Mouse (Mus musculus) kidney, embryonic 14.5 days (tissue): ENCODE measurements around the gene Synm. TPM values are rescaled to one million over a fixed set of nuclear protein-coding genes. Genes with fewer than 3 reads are reported as not detected.

Experiments
- ATAC-seq: fragments of 200-750 bp; cut with Nextera tagmentation; 2 replicates; pipeline ENCODE4 v1.8.0; 2017; ENCODE audit warnings: moderate number of reproducible peaks, mild to moderate bottlenecking, moderate TSS enrichment, moderate library complexity; ENCODE audit not compliant: low FRiP score, low TSS enrichment
- H3K27ac ChIP-seq: fragments of 300-500 bp; sonication (generic); 2 replicates; pipeline ENCODE4 v1.5.1; 2014; ENCODE audit warnings: low read depth, mild to moderate bottlenecking, low read length, moderate library complexity, mixed read lengths
- H3K27me3 ChIP-seq: fragments of 300-500 bp; sonication (generic); 2 replicates; pipeline ENCODE4 v1.6.1; 2014; ENCODE audit warnings: mild to moderate bottlenecking, low read length; ENCODE audit not compliant: control insufficient read depth, insufficient read depth
- H3K36me3 ChIP-seq: fragments of 300-500 bp; sonication (generic); 2 replicates; pipeline ENCODE4 v1.6.1; 2014; ENCODE audit warnings: low read length, mixed read lengths; ENCODE audit not compliant: control insufficient read depth, insufficient read depth
- H3K4me1 ChIP-seq: fragments of 300-500 bp; sonication (generic); 2 replicates; pipeline ENCODE4 v1.6.1; 2014; ENCODE audit warnings: low read length, mixed read lengths; ENCODE audit not compliant: control insufficient read depth, insufficient read depth
- H3K4me2 ChIP-seq: fragments of 300-500 bp; sonication (generic); replicated peaks from 2 replicates; pipeline ENCODE4 v1.6.1; 2014; ENCODE audit warnings: low read depth, mild to moderate bottlenecking, low read length
- H3K4me3 ChIP-seq: fragments of 300-500 bp; sonication (generic); 2 replicates; pipeline ENCODE4 v1.5.1; 2014; ENCODE audit warnings: mild to moderate bottlenecking, low read length
- H3K9ac ChIP-seq: fragments of 300-500 bp; sonication (generic); 2 replicates; pipeline ENCODE4 v1.6.1; 2014; ENCODE audit warnings: low read depth, mild to moderate bottlenecking, low read length, moderate library complexity
- H3K9me3 ChIP-seq: fragments of 300-500 bp; sonication (generic); 2 replicates; pipeline ENCODE4 v1.6.1; 2016; ENCODE audit warnings: low read length; ENCODE audit not compliant: control insufficient read depth
- WGBS: fragments of 180-500 bp; shearing (Covaris S2); extraction: QIAGEN DNeasy Blood & Tissue Kit; methylation state at CpG from one replicate; pipeline ENCODE4 v1.1.7; 2014; 5-methylcytosine and 5-hydroxymethylcytosine counted together
- polyA plus RNA-seq: library from polyadenylated mRNA; unstranded; fragments of >200 nt; fragmentation: Nextera tagmentation; extraction: Ambion mirVana; gene quantifications from 2 replicates; pipeline ENCODE4 v1.2.1, GENCODE M21; 2014

Synm gene
- polyA plus RNA-seq, 1 experiment from 2014 or later, result 1.3 TPM

DNA sequence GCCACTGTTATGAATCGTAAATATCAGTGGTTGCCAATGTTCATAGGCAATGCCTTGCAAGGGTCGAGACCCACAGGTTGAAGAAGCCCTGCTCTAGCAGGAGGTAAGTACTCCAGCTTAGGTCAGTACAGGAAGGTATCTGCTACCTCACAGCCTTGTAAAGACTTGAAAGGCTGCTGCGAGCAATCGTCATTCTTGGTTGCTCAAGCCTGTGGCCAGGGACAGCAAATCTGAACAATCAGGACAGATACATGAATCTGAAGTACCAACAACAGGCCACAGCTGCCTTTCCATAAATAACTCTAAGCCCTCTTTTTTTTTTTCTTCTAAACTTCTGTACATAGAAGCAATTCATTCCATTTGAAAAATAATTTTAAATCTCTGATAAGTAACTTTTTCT is 27.3 kb downstream of the Synm start:
- H3K9ac ChIP-seq, result no peak overlapping the region
- ATAC-seq, result no peak
- H3K27ac ChIP-seq, result no peak overlapping the region
- H3K9me3 ChIP-seq, result no peaks in the 10 kb centered on the region
- H3K4me2 ChIP-seq, result no peak overlapping the region
- no peaks in the 10 kb centered on the region for H3K27me3 ChIP-seq
- peaks cover 6% of the 10 kb centered on the region for H3K36me3 ChIP-seq
- 56% methylated on average over 4 of the region's 4 CpGs for WGBS
- H3K4me3 ChIP-seq, result no peak overlapping the region
- peaks cover 17% of the 10 kb centered on the region; the same call in 1 of the 2 replicates for H3K4me1 ChIP-seq

DNA sequence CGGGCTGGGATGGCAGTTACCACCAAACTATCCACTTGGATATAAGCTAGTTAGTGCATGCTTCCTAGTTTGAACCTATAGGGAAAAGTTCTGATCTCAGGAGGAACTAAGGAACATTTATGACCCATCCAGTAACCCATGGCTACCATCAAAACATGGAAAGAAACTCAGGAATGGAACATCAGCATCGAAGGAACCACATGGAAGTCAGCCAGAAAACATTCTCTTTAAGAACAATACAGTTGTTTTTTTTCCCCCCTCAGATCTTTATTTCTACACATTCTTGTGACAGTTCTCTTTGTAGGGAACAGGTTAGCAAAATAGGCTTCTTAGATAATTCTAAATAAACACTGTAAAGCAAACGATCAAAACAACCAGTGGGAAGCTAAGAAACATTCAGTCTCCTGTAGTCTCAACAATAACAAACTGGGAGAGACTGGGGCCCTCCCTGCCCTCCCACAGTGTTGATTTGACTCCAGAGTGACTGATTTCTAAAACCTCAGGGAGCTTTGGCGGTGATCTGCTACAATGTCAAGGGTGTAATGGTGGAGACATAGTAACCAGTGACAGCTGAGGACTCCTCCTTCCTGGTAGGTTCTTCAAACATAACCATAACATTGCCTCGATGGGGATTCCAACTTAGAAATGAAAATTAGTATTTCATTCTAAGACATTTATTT is 29.0 kb downstream of the Synm start:
- Histone ChIP-seq H3K4me1 (peaks cover 11% of the 10 kb centered on the region; the same call in 1 of the 2 replicates), H3K27ac (no peak overlapping the region), H3K9ac (no peak overlapping the region), H3K27me3 (no peaks in the 10 kb centered on the region), H3K36me3 (peaks cover 21% of the 10 kb centered on the region), H3K4me2 (no peak overlapping the region), H3K9me3 (no peaks in the 10 kb centered on the region), H3K4me3 (no peak overlapping the region)
- no peak for ATAC-seq
- 47% methylated on average over 5 of the region's 5 CpGs for WGBS

DNA sequence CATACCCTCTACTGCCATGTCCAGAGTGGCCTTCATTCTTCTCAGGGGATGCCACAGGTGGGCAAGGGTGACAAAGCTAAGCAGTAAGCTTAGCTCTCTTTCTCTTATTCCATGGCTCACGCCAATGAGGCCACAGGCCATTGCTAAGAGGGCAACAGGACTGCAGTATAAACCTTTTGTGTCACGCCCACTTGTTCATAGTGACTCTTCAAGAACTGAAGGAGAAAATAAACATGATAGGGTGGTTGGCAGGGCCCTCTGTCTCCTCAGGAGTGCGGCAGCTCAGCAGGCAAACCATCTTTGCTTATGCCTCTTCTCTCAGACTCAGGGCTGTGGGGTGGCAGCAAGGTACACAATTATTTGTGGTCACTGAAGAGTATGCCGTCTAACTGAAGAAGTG is 30.7 kb downstream of the Synm start:
- peaks cover 23% of the 10 kb centered on the region for H3K36me3 ChIP-seq
- ATAC-seq, result no peak
- H3K4me3 ChIP-seq, result no peak overlapping the region
- WGBS, result 96% methylated on average over 4 of the region's 4 CpGs
- no peaks in the 10 kb centered on the region for H3K9me3 ChIP-seq
- H3K27me3 ChIP-seq, result no peaks in the 10 kb centered on the region
- H3K9ac ChIP-seq, result no peak overlapping the region
- H3K4me2 ChIP-seq, result no peak overlapping the region
- no peak overlapping the region for H3K27ac ChIP-seq
- peaks cover 11% of the 10 kb centered on the region; the same call in 1 of the 2 replicates for H3K4me1 ChIP-seq

DNA sequence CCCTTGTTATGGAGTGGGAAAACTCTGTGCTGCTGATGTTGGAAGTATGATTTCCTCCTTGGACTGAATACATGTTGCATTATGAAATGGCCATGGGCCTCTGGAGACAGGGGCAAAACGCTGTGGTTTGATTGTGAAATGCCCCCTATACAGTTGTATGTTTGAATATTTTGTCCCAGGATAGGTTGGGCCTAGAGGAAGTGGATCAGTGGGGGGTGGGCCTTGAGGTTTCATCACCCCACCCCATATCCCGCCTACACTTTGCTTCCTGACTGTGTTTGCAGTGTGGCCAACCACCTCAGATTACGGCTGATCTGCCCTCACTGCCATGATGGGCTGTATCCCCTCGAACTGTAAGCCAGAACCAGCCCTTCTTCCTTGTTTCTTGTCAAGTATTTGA is 31.3 kb downstream of the Synm start:
- H3K36me3 ChIP-seq, result peaks cover 23% of the 10 kb centered on the region
- 94% methylated on average over 4 of the region's 4 CpGs for WGBS

DNA sequence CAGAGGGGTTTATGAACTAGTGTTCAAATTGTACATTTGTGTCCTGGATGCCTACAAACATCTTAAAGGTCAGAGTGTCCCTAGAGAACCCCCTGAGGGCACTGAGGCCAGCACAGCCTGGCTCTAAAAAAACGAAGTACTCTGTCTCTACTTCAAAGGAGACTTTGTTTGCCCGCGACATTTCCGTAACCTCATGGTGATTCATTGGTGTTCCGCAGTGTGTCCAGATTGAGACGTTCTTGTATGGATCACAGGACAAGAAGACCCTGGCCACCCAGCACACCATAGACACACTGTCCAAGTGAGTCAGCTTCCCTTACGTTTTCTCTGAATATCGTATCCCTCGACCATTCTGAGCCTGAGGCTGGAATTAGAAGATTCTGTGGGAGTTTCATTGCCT is 34.5 kb downstream of the Synm start:
- peaks cover 6% of the 10 kb centered on the region; the same call in 1 of the 2 replicates for H3K4me1 ChIP-seq
- no peaks in the 10 kb centered on the region for H3K9me3 ChIP-seq
- H3K36me3 ChIP-seq, result peaks cover 26% of the 10 kb centered on the region
- H3K4me2 ChIP-seq, result no peak overlapping the region
- no peaks in the 10 kb centered on the region for H3K27me3 ChIP-seq
- no peak overlapping the region for H3K27ac ChIP-seq
- no peak overlapping the region for H3K4me3 ChIP-seq
- no peak for ATAC-seq
- 48% methylated on average over 9 of the region's 9 CpGs for WGBS
- no peak overlapping the region for H3K9ac ChIP-seq

More for the DNA sequence above, 31.3 kb downstream of the Synm start:
- peaks cover 11% of the 10 kb centered on the region; the same call in 1 of the 2 replicates for H3K4me1 ChIP-seq
- H3K9ac ChIP-seq, result no peak overlapping the region
- no peak overlapping the region for H3K4me3 ChIP-seq
- no peak overlapping the region for H3K4me2 ChIP-seq
- H3K9me3 ChIP-seq, result no peaks in the 10 kb centered on the region
- no peak overlapping the region for H3K27ac ChIP-seq
- H3K27me3 ChIP-seq, result no peaks in the 10 kb centered on the region
- ATAC-seq, result no peak

DNA sequence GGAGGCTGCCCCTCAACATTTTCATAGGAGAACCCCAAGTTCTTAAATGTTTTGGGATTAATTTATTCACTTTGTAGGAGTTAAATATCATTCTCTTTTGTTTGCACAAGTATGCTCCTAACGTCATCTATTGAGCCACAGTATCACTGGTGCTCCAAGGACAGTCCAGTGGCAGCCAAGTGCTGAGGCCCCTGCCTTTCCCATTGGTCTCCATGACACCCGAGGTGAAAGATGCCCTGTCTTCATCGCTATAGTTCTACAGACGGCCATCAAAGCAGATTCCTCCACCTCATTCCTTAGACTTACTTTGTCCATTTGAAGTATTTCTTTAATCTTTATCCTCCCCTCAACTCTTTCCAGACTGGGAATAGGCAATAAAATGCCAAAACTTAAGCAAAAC is 35.0 kb downstream of the Synm start:
- no peak overlapping the region for H3K4me3 ChIP-seq
- H3K4me1 ChIP-seq, result 0 out of 2 replicates have a peak, but pooled peaks cover 3% of the 10 kb centered on the region
- H3K36me3 ChIP-seq, result peaks cover 28% of the 10 kb centered on the region
- H3K4me2 ChIP-seq, result no peak overlapping the region
- H3K9ac ChIP-seq, result no peak overlapping the region
- ATAC-seq, result no peak
- no peaks in the 10 kb centered on the region for H3K27me3 ChIP-seq
- H3K27ac ChIP-seq, result no peak overlapping the region
- WGBS, result 59% methylated on average over 4 of the region's 4 CpGs
- H3K9me3 ChIP-seq, result no peaks in the 10 kb centered on the region

DNA sequence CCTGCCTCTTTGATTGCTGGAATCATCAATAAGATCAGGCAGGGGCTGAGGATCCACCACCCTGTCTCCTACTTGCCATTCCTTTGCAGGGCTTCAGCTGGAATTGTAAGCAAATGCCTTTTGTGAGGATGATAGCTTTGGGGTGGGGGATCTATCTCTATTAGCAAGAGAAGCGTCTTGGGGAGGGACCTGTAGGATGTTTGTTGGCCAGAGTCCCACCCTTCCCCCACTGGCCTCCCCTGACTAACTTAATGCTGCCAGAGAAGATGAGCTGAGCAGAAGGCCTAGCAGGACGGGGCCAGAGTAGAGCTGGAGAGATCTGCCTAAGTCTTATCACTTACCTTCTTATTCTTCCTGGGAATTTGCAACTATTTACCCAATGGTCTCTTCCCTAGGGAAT is 37.4 kb downstream of the Synm start:
- Histone ChIP-seq H3K27me3 (no peaks in the 10 kb centered on the region), H3K27ac (no peak overlapping the region), H3K36me3 (peaks cover 24% of the 10 kb centered on the region), H3K4me2 (no peak overlapping the region), H3K9ac (no peak overlapping the region), H3K4me3 (no peak overlapping the region), H3K4me1 (no peaks in the 10 kb centered on the region), H3K9me3 (no peaks in the 10 kb centered on the region)
- 51% methylated on average over 2 of the region's 2 CpGs for WGBS
- ATAC-seq, result no peak

DNA sequence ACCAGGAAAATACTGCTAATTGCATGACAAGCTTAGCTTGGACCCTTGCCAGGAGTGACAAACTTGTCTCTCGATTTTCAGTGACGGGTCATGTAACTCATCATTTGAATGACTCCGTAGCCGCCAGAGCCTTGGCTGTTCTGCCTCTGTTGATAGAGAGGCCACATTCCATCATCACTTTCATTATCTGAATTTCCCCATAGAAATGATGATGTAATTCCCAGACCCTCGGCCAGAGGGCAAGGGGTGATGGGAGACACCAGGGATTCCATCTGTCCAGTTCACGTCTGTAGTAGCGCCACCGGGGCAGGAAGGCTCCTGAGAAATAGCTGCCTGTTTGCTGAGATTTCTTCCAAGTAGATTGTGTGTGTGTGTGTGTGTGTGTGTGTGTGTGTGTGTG is 40.7 kb downstream of the Synm start:
- no peaks in the 10 kb centered on the region for H3K27me3 ChIP-seq
- no peak overlapping the region for H3K4me2 ChIP-seq
- no peaks in the 10 kb centered on the region for H3K9me3 ChIP-seq
- WGBS, result 73% methylated on average over 8 of the region's 8 CpGs
- H3K4me3 ChIP-seq, result no peak overlapping the region
- no peak for ATAC-seq
- no peak overlapping the region for H3K9ac ChIP-seq
- peaks cover 11% of the 10 kb centered on the region; the same call in 1 of the 2 replicates for H3K36me3 ChIP-seq
- no peaks in the 10 kb centered on the region for H3K4me1 ChIP-seq
- H3K27ac ChIP-seq, result no peak overlapping the region

DNA sequence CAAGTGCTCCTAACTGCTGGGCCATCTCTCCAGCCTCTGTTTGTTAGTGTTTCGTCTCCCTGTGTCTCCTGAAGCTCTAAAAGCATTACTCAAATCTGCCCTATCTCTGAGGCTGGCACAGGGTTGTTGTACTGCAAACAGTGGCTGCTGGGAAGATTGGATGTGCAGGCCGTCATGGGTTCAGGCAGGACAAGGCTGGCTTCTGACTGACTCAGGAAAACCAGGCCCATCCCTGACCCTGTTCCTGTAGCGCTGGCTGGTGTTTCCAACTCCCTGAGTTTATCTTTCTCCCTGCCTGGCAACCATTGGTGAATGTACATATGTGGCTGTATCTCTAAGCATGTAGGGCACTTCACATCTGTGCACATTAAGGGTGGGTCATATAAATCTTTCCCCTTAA is 42.0 kb downstream of the Synm start:
- Histone ChIP-seq H3K27me3 (no peaks in the 10 kb centered on the region), H3K9ac (no peak overlapping the region), H3K4me1 (no peaks in the 10 kb centered on the region), H3K36me3 (peaks cover 17% of the 10 kb centered on the region), H3K4me2 (no peak overlapping the region), H3K9me3 (no peaks in the 10 kb centered on the region), H3K27ac (no peak overlapping the region), H3K4me3 (no peak overlapping the region)
- ATAC-seq, result no peak
- WGBS, result 96% methylated on average over 3 of the region's 3 CpGs
